8 mouse cellular contexts compared by ENCODE assay signal in genomic region chr17:56425941-56426340, GRCm38 (mm10). TPM values are rescaled to one million over a fixed set of nuclear protein-coding genes. Genes with fewer than 3 reads are reported as not detected.
DNase-seq lines count a peak whose midpoint lies in the region; ATAC-seq and TF ChIP-seq lines count a peak whose summit lies in the region.

No protein-coding gene starts in this region.

- peak overlapping the region; percentile 57; the same call in 1 of the 2 replicates for H3K27ac ChIP-seq in kidney, postnatal 0 days
- H3K27ac ChIP-seq in embryonic facial prominence, embryonic 14.5 days (replicated peaks; ENCODE audit: low read depth, low read length): no peak overlapping the region; the same call in 1 of the 2 replicates
- H3K27ac ChIP-seq in intestine, postnatal 0 days (ENCODE audit: low read depth, low read length): no peak overlapping the region
- peak overlapping the region; percentile 42; the same call in 1 of the 2 replicates for H3K27ac ChIP-seq in neural tube, embryonic 13.5 days (replicated peaks)

- H3K36me3 ChIP-seq in kidney, postnatal 0 days (ENCODE audit: insufficient read depth, low read length): peaks cover 31% of the 10 kb centered on the region
- H3K36me3 ChIP-seq in embryonic facial prominence, embryonic 14.5 days (ENCODE audit: control insufficient read depth, insufficient read depth, low read length): peaks cover 78% of the 10 kb centered on the region
- peaks cover 29% of the 10 kb centered on the region for H3K36me3 ChIP-seq in intestine, postnatal 0 days (ENCODE audit: control insufficient read depth, insufficient read depth)
- peaks cover 93% of the 10 kb centered on the region for H3K36me3 ChIP-seq in neural tube, embryonic 13.5 days

- no peaks in the 10 kb centered on the region for H3K27me3 ChIP-seq in kidney, postnatal 0 days (ENCODE audit: insufficient read depth, low read length)
- no peaks in the 10 kb centered on the region for H3K27me3 ChIP-seq in embryonic facial prominence, embryonic 14.5 days (replicated peaks; ENCODE audit: control insufficient read depth, insufficient read depth, low read length)
- H3K27me3 ChIP-seq in intestine, postnatal 0 days (replicated peaks; ENCODE audit: control insufficient read depth, insufficient read depth, low read length): no peaks in the 10 kb centered on the region
- 0 out of 2 replicates have a peak, but pooled peaks cover 6% of the 10 kb centered on the region for H3K27me3 ChIP-seq in neural tube, embryonic 13.5 days

- 37% methylated on average over 3 of the region's 3 CpGs for WGBS in kidney, postnatal 0 days
- 29% methylated on average over 3 of the region's 3 CpGs for WGBS in embryonic facial prominence, embryonic 14.5 days
- WGBS in intestine, postnatal 0 days: 37% methylated on average over 3 of the region's 3 CpGs
- 33% methylated on average over 3 of the region's 3 CpGs for WGBS in neural tube, embryonic 13.5 days

- DNase-seq in kidney, postnatal 0 days (ENCODE audit: low spot score): peak; percentile 6
- DNase-seq in kidney, adult 11 months: no peak
- DNase-seq in embryonic facial prominence, embryonic 14.5 days (ENCODE audit: low spot score): no peak
- DNase-seq in frontal cortex, adult 2 months (ENCODE audit: extremely low spot score in 1 of 2, low spot score in 1 of 2): no peak
- DNase-seq in layer of hippocampus, adult 9-11 months: no peak
- no peak for DNase-seq in urinary bladder, postnatal 4 days (ENCODE audit: low spot score in 2 of 2)

- no peak for ATAC-seq in kidney, postnatal 0 days (replicated peaks; ENCODE audit: low FRiP score, low read depth)
- peak; percentile 10; the same call in 1 of the 2 replicates for ATAC-seq in embryonic facial prominence, embryonic 14.5 days (ENCODE audit: low read depth)
- ATAC-seq in intestine, postnatal 0 days: no peak
- ATAC-seq in neural tube, embryonic 13.5 days (ENCODE audit: low read depth): no peak

- H3K4me2 ChIP-seq in kidney, postnatal 0 days (ENCODE audit: low read length): peak overlapping the region; percentile 86
- peak overlapping the region; percentile 83 for H3K4me2 ChIP-seq in embryonic facial prominence, embryonic 14.5 days (ENCODE audit: low read depth, low read length)
- H3K4me2 ChIP-seq in intestine, postnatal 0 days (replicated peaks; ENCODE audit: low read depth): peak overlapping the region; percentile 90
- peak overlapping the region; percentile 57 for H3K4me2 ChIP-seq in neural tube, embryonic 13.5 days

- H3K4me1 ChIP-seq in kidney, postnatal 0 days (replicated peaks; ENCODE audit: insufficient read depth, low read length): 0 out of 2 replicates have a peak, but pooled peaks cover 5% of the 10 kb centered on the region
- H3K4me1 ChIP-seq in embryonic facial prominence, embryonic 14.5 days (ENCODE audit: control insufficient read depth, insufficient read depth, low read length): peaks cover 8% of the 10 kb centered on the region; the same call in 1 of the 2 replicates
- no peaks in the 10 kb centered on the region for H3K4me1 ChIP-seq in intestine, postnatal 0 days (replicated peaks; ENCODE audit: control insufficient read depth, insufficient read depth, low read length)
- H3K4me1 ChIP-seq in neural tube, embryonic 13.5 days (replicated peaks): peaks cover 18% of the 10 kb centered on the region

- no peaks in the 10 kb centered on the region for H3K9me3 ChIP-seq in kidney, postnatal 0 days (replicated peaks; ENCODE audit: low read length)
- no peaks in the 10 kb centered on the region for H3K9me3 ChIP-seq in embryonic facial prominence, embryonic 14.5 days (ENCODE audit: control insufficient read depth, low read length)
- no peaks in the 10 kb centered on the region for H3K9me3 ChIP-seq in intestine, postnatal 0 days (ENCODE audit: control insufficient read depth)
- no peaks in the 10 kb centered on the region for H3K9me3 ChIP-seq in neural tube, embryonic 13.5 days

- peak overlapping the region; percentile 43 for H3K4me3 ChIP-seq in kidney, postnatal 0 days (replicated peaks; ENCODE audit: low read depth, low read length)
- peak overlapping the region; percentile 46 for H3K4me3 ChIP-seq in embryonic facial prominence, embryonic 14.5 days (ENCODE audit: low read depth, low read length)
- peak overlapping the region; percentile 45; the same call in 1 of the 2 replicates for H3K4me3 ChIP-seq in intestine, postnatal 0 days (ENCODE audit: low read depth, low read length)
- peak overlapping the region; percentile 31 for H3K4me3 ChIP-seq in neural tube, embryonic 13.5 days

- peak overlapping the region; percentile 58 for H3K9ac ChIP-seq in kidney, postnatal 0 days (ENCODE audit: low read depth, low read length)
- H3K9ac ChIP-seq in embryonic facial prominence, embryonic 14.5 days (ENCODE audit: low read depth, low read length): peak overlapping the region; percentile 72
- H3K9ac ChIP-seq in intestine, postnatal 0 days (ENCODE audit: low read depth, low read length): no peak overlapping the region
- H3K9ac ChIP-seq in neural tube, embryonic 13.5 days: peak overlapping the region; percentile 67

- TF ChIP-seq CTCF in kidney, postnatal 0 days (IDR thresholded peaks at IDR 0.05; ENCODE audit: low read depth): no peak
- TF ChIP-seq CTCF in intestine, postnatal 0 days (IDR thresholded peaks at IDR 0.05; ENCODE audit: low read depth): no peak

RNA-seq across cellular contexts. Expression of gene Ptprs, which starts 50.3 kb away (rescaled TPM):
- 44.7 and 45.3 TPM in 2 replicates for polyA plus RNA-seq in kidney, postnatal 0 days (2015; fragmentation: Nextera tagmentation; extraction: Ambion mirVana)
- 104 and 116 TPM in 2 replicates for polyA plus RNA-seq in embryonic facial prominence, embryonic 14.5 days (2014; fragmentation: Nextera tagmentation; extraction: Ambion mirVana)
- 15.2 and 15.7 TPM in 2 replicates for polyA plus RNA-seq in intestine, postnatal 0 days (2015; fragmentation: Nextera tagmentation; extraction: Ambion mirVana)
- polyA plus RNA-seq in neural tube, embryonic 13.5 days (2015; fragmentation: Nextera tagmentation; extraction: Ambion mirVana): 251 and 260 TPM in 2 replicates
- polyA plus RNA-seq in frontal cortex, adult 2 months (2012; rRNA removed): 622 and 690 TPM in 2 replicates

Comparison
In these comparisons a context has a peak if more than half of its experiments do, and no peak if none do; other contexts are left out.
1. H3K27ac ChIP-seq: peak in kidney, postnatal 0 days (single experiment) and neural tube, embryonic 13.5 days (single experiment); none in embryonic facial prominence, embryonic 14.5 days (single experiment) and intestine, postnatal 0 days (single experiment).
2. Peak in every context shown above with its lines, with median percentiles within 50 percentile points of each other: H3K4me2 ChIP-seq and H3K4me3 ChIP-seq.